Mouse (Mus musculus) forebrain, embryonic 10.5 days (tissue): ENCODE results near the gene Olfr551. TPM values are rescaled to one million over a fixed set of nuclear protein-coding genes. Genes with fewer than 3 reads are reported as not detected.

ENCODE experiments used
- DNase-seq: peaks from one replicate; pipeline ENCODE4 v3.0.0-alpha.2; 2017; ENCODE audit warnings: low spot score; ENCODE audit errors: extremely low spot score
- H3K27ac ChIP-seq: fragments of 300-500 bp; sonication (generic); 2 replicates; pipeline ENCODE4 v1.5.1; 2016; ENCODE audit warnings: mild to moderate bottlenecking
- H3K27me3 ChIP-seq: fragments of 300-500 bp; sonication (generic); 2 replicates; pipeline ENCODE4 v1.6.1; 2016; ENCODE audit warnings: mild to moderate bottlenecking; ENCODE audit not compliant: poor library complexity, severe bottlenecking
- H3K36me3 ChIP-seq: fragments of 300-500 bp; sonication (generic); replicated peaks from 2 replicates; pipeline ENCODE4 v1.6.1; 2016; ENCODE audit warnings: mild to moderate bottlenecking, moderate library complexity
- H3K4me1 ChIP-seq: fragments of 300-500 bp; sonication (generic); 2 replicates; pipeline ENCODE4 v1.6.1; 2016
- H3K4me3 ChIP-seq: fragments of 300-500 bp; sonication (generic); 2 replicates; pipeline ENCODE4 v1.5.1; 2016; ENCODE audit warnings: mild to moderate bottlenecking, moderate library complexity
- H3K9me3 ChIP-seq: fragments of 300-500 bp; sonication (generic); 2 replicates; pipeline ENCODE4 v1.6.1; 2016; ENCODE audit warnings: mild to moderate bottlenecking, moderate library complexity
- WGBS: fragments of 180-500 bp; shearing (Covaris S2); methylation state at CpG from one replicate; pipeline ENCODE4 v1.1.7; 2016; 5-methylcytosine and 5-hydroxymethylcytosine counted together
- polyA plus RNA-seq: library from polyadenylated mRNA; unstranded; fragments of >200 nt; fragmentation: Nextera tagmentation; extraction: Ambion mirVana; gene quantifications from 2 replicates; pipeline ENCODE4 v1.2.1, GENCODE M21; 2016

The Olfr551 gene
- polyA plus RNA-seq, 1 experiment from 2014 or later = not detected

DNA sequence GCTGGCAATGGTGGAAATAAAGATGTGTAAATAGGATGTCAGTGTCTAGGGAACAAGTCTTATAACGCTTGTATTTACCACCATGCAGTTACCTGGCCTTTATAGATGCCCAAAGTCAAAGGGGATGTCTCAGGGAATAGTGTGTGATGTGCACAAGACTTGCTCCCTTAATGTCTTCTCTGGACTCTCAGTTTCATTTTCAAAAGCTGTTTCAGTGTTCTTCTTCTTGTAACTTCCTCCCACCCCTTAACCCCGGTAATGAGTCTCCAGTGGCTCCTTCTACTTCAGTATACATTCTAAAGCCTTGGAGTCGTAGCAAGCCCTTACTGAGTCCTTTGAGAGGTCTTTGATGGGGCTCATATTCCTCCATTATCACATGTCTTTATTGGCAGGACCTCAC is 38.4 kb downstream of the Olfr551 start:
- Histone ChIP-seq H3K27me3 (no peaks in the 10 kb centered on the region), H3K4me3 (no peak overlapping the region), H3K27ac (no peak overlapping the region), H3K36me3 (no peaks in the 10 kb centered on the region), H3K9me3 (no peaks in the 10 kb centered on the region), H3K4me1 (no peaks in the 10 kb centered on the region)
- no peak for DNase-seq
- WGBS = 90% methylated on average over 3 of the region's 3 CpGs

DNA sequence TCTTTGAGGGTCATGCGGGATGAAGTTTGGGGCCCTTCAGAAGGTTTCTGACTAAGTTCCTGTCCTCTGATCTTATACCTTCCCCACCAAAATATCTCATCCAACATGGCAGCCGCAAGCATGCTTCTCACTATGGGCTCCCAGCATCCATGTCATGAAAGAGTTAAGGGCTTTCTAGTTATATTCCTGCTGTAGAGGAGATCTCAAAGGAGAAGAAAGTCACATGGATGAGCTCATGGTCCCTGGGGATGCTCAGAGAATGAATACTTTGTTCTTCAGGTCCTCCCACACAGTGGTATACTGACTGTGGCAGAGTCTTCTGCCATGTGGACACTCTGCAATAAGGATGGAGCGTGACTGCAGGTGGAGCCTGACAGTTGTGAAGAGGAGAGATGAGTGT is 42.1 kb downstream of the Olfr551 start, which contains the start of gene Olfr549:
Gene Olfr549 (plus strand): TSS at position 301 of the 400 bp plus-strand sequence.
- H3K36me3 ChIP-seq = no peaks in the 10 kb centered on the region
- DNase-seq = no peak
- H3K27ac ChIP-seq = no peak within 1 kb of the TSS
- WGBS = 90% methylated on average over 3 of the region's 3 CpGs
- no peaks in the 10 kb centered on the region for H3K9me3 ChIP-seq
- H3K4me1 ChIP-seq = no peaks in the 10 kb centered on the region
- no peak within 1 kb of the TSS for H3K4me3 ChIP-seq
- H3K27me3 ChIP-seq = no peaks in the 10 kb centered on the region

DNA sequence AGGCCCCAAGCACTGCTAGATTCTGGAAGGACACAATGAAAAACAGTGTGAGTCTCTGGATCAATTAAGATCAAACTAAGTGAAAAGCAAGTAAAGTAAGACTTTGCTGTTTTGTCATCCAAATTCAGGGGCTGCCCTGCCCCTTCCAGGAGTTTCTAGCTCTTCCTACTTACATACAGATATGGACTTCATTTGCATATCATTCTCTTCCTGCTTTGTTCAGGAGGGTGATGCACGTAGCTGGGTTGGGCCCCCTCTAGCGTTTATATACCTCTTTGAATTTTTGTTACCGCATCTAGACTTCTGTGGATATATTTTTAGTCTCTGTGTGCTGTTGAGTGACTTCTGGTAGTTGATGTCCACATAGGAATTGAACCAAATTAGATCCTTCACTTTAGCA is 50.4 kb downstream of the Olfr551 start:
- no peaks in the 10 kb centered on the region for H3K36me3 ChIP-seq
- H3K27ac ChIP-seq = no peak overlapping the region
- 64% methylated on average over 3 of the region's 3 CpGs for WGBS
- H3K4me3 ChIP-seq = no peak overlapping the region
- no peaks in the 10 kb centered on the region for H3K4me1 ChIP-seq
- no peaks in the 10 kb centered on the region for H3K9me3 ChIP-seq
- H3K27me3 ChIP-seq = no peaks in the 10 kb centered on the region
- no peak for DNase-seq

DNA sequence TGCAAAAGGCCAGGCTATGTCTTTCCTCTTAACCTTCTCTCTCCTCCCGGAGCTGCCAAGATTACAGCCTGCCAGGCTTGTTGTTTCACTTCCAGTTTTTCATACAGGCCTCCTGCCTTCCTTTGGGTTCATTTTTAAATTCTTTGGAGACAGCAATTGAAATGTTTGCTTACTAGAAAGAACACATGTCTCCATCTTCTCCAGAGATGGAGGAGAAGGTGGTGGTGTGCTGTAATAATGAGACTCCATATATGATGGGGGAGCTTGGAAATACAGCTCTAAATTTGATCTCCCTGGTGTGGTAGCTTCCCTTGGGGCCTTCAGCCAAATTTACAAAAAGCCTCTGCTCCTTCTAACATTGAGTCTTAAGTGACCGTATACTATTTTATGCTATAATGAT is 51.1 kb downstream of the Olfr551 start, which contains the start of gene Olfr548-ps1:
Gene Olfr548-ps1 (plus strand): TSS at position 301 of the 400 bp plus-strand sequence.
- H3K9me3 ChIP-seq = no peaks in the 10 kb centered on the region
- H3K27ac ChIP-seq = no peak within 1 kb of the TSS
- no peak for DNase-seq
- no peaks in the 10 kb centered on the region for H3K27me3 ChIP-seq
- no peaks in the 10 kb centered on the region for H3K4me1 ChIP-seq
- WGBS = 88% methylated on average over 2 of the region's 2 CpGs
- H3K36me3 ChIP-seq = no peaks in the 10 kb centered on the region
- no peak within 1 kb of the TSS for H3K4me3 ChIP-seq

DNA sequence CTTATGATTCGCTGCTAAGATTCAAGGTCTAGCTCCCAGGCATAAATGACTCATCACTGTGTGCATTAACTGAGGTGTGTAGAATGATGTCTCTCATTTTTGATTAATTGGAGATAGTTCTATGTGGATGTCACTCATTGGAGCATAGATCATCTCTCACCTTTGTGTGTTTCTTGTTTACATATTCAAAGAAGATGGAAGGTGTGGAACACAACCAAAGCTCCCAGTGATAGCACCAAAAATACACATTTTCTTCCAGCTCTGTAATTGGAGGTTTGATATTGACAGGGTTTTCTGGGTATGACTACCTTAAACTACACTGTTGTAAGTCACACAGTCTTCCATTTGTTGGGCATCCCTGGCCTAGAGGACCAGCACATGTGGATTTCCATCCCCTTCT is 57.2 kb downstream of the Olfr551 start, which contains the start of gene Olfr547:
Gene Olfr547 (plus strand): TSS at position 301 of the 400 bp plus-strand sequence.
- no peaks in the 10 kb centered on the region for H3K27me3 ChIP-seq
- no peaks in the 10 kb centered on the region for H3K36me3 ChIP-seq
- no peak within 1 kb of the TSS for H3K4me3 ChIP-seq
- no peak for DNase-seq
- no peaks in the 10 kb centered on the region for H3K4me1 ChIP-seq
- no peak within 1 kb of the TSS for H3K27ac ChIP-seq
- WGBS = 84% methylated on average over 1 of the region's 1 CpGs
- no peaks in the 10 kb centered on the region for H3K9me3 ChIP-seq

Other genes starting within 250 kb of the Olfr551 start
- 296 and 311 TPM in 2 replicates for gene Rrm1, start 150.2 kb downstream of the Olfr551 start, polyA plus RNA-seq
- gene Olfr543, start 110.2 kb downstream of the Olfr551 start, polyA plus RNA-seq = 0.19 and 0.55 TPM in 2 replicates
- 0.06 and 0.14 TPM in 2 replicates for gene Olfr544, start 103.6 kb downstream of the Olfr551 start, polyA plus RNA-seq
- gene Olfr545, start 92.3 kb downstream of the Olfr551 start, polyA plus RNA-seq = 0.05 and 0.17 TPM in 2 replicates
- gene Olfr547, start 57.1 kb downstream of the Olfr551 start, polyA plus RNA-seq = not detected in 2 replicates
- not detected in 2 replicates for gene Olfr548-ps1, start 51.0 kb downstream of the Olfr551 start, polyA plus RNA-seq
- gene Olfr549, start 42.0 kb downstream of the Olfr551 start, polyA plus RNA-seq = not detected in 2 replicates
- 0.25 and 0.33 TPM in 2 replicates for gene Trim21, start 26.4 kb downstream of the Olfr551 start, polyA plus RNA-seq
- gene Olfr550, start 20.4 kb downstream of the Olfr551 start, polyA plus RNA-seq = not detected in 2 replicates
- not detected in 2 replicates for gene Olfr552, start 5.9 kb upstream of the Olfr551 start, polyA plus RNA-seq
- gene Olfr553, start 26.3 kb upstream of the Olfr551 start, polyA plus RNA-seq = not detected in 2 replicates
- gene Olfr554, start 46.5 kb upstream of the Olfr551 start, polyA plus RNA-seq = not detected in 2 replicates
- not detected in 2 replicates for gene Olfr555, start 66.9 kb upstream of the Olfr551 start, polyA plus RNA-seq
- gene Olfr556, start 73.0 kb upstream of the Olfr551 start, polyA plus RNA-seq = not detected in 2 replicates
- gene Trim68, start 95.4 kb upstream of the Olfr551 start, polyA plus RNA-seq = 9.3 and 10.9 TPM in 2 replicates
- not detected in 2 replicates for gene Olfr557, start 104.0 kb upstream of the Olfr551 start, polyA plus RNA-seq
- gene Olfr558, start 110.3 kb upstream of the Olfr551 start, polyA plus RNA-seq = not detected in 2 replicates
- not detected in 2 replicates for gene Olfr33, start 127.2 kb upstream of the Olfr551 start, polyA plus RNA-seq
- gene Olfr559, start 135.6 kb upstream of the Olfr551 start, polyA plus RNA-seq = not detected in 2 replicates
- not detected in 2 replicates for gene Olfr560, start 167.5 kb upstream of the Olfr551 start, polyA plus RNA-seq
- gene Olfr78, start 167.6 kb upstream of the Olfr551 start, polyA plus RNA-seq = not detected in 2 replicates
- gene Olfr561, start 179.3 kb upstream of the Olfr551 start, polyA plus RNA-seq = not detected in 2 replicates
- gene Olfr564, start 211.6 kb upstream of the Olfr551 start, polyA plus RNA-seq = not detected in 2 replicates